Mouse (Mus musculus): ENCODE data around the gene Tmem117.

Gene Tmem117

DNA sequence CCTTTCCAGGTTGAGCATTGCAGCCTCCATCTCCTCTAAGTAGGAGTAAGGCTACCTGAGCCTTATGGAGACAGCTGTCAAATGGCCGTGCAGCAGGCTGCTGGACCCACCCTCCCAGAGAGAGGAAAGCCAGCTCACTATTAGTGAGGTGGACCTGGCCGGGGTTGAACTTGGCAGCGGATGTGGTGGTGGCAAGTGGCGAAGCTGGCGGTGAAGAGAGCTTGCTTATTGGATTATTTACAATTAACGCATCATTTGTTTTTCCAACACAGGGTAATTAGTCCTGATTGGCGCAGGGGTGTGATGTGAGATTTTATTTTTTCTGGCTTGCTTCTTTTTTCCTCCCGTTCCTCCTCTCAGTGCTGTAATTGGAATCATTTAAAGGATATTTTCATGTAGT lies 19.4 kb downstream of the Tmem117 start:
- no peak for DNase-seq (ENCODE audit: low read depth)

DNA sequence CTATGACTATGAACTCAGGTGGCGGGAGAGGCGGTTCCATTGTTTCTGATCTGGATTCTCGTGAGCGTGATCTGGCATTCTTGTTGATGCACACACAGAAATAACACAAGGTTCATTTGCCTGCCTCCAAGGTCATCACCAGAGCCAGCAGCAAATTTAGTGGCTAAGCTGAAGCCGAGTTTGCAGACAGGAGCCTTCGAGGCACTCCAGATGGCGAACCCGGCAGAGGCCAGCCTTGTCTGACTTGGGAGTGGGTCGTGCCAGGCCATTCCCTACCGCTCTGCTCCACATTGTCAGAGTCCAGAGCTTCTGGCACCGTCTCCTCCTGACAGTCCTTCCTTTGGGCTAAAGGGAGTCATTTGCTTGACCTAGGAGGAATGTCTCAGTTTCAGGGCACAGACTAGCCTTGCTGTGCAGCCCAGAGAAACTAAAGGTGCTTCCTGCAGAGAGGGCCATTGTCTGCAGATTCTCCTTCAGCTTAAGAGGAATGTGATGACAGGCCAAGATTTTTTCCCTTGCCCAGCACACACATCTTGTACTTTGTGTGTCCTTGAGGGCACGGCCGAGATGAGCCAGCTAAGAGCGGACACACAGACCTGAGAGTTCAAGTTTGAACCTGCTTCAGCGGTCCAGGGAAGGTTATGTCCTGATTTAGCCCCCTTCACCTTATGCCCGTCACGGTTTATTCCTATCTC lies 20.2 kb downstream of the Tmem117 start:
- DNase-seq (ENCODE audit: low read depth): no peak

DNA sequence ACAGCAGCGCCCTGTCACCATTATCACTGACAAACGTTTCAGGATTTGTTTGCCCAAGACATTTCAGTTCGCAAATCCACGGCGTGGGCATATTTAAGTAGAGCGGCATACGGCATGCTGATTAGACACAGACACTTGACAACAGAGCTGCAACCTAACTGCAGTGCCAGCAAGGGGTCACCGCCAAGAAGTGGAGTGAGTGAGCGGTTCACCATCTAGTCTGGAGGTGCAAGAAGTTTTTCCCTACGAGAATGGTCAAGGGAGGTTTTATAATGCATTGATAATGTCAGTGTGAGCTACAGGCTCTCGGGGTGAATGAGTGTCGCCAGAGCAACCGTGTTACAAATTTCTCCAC lies 20.7 kb downstream of the Tmem117 start:
- DNase-seq (ENCODE audit: low read depth): no peak

DNA sequence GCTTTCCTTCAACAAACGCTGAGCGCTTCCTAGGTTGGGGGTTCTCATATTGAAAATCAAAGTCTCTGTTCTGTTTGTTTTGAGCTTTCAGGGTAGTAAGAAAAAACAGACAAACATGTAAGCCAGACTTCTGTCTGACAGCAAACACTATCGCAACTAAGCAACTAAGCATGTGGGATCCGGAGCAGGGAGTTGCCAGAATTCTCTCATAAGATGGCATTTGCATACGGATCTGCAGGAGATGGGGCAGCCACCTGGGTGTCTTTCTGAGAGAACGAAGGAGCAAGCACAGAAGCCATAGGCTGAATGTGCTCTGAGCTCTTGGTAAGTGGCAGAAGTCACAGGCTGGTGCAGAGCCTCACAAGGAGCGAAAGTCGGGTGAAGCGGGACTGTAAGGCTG lies 22.3 kb downstream of the Tmem117 start:
- DNase-seq (ENCODE audit: low read depth): no peak

DNA sequence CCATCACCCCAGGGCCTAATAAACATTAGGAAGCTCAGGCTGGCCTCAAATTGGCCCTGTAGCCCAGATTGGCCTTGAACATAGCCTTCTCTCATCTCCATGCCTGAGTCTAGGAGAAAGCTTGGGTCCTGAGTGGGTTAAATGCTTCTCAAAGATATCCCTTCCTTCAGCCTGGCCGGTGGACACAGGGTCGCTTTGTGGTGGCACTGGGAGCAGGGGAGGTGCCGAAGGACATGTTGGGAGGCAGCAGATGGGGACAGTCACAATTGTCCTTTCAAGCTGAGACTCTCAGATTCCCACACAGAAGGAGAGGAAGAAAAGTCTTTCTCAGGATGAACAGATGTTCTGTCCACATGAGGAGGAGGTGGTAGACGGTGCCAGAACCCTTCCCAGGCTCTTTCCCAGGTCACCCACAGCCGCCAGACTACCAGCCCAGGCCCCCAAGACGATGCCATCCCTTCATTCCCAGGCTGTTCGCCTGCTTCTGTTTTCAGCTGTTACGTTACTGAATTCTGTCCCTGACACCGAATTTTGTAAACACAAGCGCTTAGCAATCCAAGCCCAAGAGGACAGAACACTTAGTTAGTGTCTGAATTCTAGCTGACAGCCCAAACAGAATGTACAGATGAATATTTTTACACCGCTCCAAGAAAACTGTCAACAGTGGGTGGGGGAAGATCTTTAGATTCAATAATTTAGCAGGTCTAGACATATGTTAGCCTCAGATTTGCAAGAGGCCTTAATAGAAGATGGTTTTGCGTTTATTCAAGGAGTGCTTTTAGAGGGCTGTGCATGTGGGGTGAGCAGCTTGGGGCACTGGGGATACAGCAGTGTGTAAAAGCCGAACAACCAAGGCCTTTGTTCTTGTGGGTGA lies 23.2 kb downstream of the Tmem117 start:
- no peak for DNase-seq (ENCODE audit: low read depth)

DNA sequence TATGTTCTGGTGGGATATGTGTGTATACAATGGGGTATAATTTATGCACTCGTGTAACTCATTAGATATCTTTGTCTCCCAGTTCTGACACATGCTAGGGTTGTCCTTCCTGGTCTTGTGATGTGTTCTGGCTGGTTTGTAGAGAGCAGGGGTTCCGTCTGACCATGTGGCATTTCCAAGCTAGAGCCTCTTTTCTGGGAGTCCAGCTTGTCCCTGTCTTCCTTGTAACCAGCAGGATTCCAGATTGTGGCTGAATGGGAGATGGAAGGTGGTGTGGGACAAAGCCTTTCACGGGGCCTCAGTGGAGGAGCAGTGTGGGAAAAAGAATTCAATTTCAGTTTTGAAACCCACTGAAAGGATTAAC lies 23.8 kb downstream of the Tmem117 start:
- DNase-seq (ENCODE audit: low read depth): no peak

DNA sequence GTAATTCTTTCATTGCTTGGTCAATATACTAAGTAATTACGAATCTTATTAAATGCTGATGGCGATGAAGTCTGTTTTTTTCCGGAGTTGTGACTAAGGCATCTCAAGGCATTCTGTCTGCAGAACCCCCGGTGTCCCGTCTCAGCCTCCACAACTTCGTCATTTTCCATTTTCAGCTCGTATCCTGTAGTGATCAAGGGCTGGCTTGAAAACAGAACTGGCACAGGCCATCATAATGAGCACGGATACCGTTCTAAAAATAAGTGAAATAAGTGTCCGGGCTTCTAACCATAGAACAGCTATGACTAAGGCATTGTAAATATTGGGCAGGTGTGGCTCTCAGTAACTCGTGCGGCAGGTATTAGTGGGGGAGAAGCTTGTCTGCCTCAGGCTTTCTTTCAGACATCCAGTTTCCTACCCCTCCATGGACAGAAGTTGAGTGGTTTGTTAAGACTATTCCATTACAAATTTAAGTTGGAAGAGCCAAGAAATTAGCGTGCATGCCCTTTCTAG lies 26.8 kb downstream of the Tmem117 start:
- DNase-seq (ENCODE audit: low read depth): no peak

DNA sequence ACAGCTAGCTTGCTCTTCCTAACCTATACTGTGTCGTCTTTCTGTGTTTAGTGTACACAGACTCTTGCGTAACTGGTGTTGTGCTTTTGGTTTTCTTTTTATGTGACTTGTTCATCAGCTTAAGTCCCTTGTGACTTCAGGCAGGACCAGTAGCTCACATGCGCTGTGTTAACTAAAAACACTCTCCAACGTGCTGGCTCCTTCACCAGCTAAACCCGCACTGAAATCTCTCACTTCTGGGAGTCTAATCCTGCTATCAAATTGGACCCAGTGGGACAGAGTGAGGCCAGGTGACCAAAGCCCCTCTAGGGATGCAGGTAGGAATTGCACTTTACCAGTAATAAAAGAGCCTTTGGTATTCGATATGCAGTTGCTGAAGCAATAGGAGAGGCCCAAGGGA lies 28.9 kb downstream of the Tmem117 start:
- DNase-seq (ENCODE audit: low read depth): no peak

DNA sequence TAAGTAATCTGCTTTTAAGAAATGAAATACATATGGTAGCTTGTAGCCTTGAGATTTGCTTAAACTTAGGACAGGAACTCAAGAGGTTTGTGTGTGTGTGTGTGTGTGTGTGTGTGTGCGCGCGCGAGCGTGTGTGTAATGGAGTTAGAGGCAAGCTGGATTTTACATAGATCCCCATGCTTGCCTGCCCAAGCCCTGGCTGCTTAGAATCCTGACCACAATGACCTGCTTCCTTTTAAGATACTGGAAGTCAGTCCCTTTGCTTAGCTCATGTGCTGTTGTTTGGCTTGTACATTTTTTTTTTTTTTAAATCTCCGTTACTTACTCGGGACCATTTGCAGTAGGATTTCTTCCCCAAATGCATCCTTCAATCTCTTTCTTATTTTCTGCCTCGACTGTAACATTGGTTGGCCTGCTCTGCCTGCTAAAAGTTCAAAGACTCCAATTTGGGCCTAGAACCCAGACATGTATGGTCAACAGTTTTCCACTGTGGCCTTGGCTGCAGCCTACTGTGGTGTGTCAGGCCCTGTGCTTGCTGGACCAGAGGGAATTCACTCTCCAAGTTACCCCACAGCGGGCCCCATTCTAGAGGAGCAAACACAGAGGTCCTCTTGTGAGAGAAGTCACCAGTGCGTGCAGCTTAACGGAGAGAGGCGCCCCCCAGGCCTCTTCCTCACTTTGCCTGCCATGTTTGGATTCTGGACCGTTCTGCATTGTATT lies 29.5 kb downstream of the Tmem117 start:
- peak; percentile 35 for DNase-seq (ENCODE audit: low read depth)

DNA sequence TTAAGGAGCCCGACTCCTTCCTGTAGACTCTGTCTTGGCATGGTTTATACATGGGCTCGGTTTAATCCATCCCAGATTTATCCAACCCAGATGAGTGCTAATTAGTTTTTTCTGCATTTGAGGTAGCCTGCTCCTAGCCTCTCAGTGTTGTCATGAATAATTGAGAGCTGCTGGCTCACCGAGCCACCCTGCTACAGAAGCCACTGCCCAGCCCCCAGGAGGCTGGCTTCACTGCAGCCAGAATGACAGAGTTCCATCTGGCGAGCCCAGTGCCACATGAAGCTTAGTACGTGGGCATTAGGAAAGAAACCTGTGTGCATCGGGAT lies 30.0 kb downstream of the Tmem117 start:
- DNase-seq (ENCODE audit: low read depth): no peak

DNA sequence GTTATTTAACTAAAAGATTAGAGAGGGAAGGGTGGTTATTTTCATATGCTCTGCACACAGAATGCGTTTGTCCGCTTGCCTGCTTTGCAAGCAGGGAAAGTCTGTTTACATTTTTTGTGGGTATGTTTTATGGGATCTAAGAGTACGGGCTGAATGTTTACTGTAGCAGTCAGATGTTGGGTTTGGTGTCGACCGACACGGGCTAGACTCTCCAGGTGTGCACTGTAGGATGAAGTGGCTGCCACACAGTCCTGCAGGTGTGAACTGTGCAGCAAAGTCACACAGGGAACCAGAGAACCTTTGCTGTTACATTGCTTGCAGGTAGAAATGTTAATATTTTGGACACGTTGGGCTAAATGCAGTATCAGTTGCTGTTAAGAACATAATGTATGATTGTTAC lies 31.9 kb downstream of the Tmem117 start:
- no peak for DNase-seq (ENCODE audit: low read depth)

DNA sequence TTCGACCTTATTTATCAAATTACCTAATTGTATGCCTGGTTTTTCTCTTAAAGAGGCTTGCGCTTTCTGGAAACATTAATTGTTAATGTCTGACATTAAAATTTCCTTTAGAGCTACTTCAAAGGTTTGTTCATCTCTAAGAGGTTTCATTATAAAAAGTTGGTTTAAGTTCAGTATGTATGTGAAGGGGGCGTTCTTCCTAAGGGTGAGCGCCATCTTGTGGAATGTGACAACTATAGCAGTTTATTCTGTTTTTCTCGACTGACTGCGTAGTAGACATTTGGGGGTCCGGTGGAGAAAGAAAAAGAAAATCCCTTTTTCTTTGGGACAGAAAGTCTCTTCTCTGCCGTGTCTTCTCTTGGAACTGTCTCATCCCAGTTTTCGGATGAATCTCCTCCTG lies 32.4 kb downstream of the Tmem117 start:
- DNase-seq (ENCODE audit: low read depth): peak; percentile 80

DNA sequence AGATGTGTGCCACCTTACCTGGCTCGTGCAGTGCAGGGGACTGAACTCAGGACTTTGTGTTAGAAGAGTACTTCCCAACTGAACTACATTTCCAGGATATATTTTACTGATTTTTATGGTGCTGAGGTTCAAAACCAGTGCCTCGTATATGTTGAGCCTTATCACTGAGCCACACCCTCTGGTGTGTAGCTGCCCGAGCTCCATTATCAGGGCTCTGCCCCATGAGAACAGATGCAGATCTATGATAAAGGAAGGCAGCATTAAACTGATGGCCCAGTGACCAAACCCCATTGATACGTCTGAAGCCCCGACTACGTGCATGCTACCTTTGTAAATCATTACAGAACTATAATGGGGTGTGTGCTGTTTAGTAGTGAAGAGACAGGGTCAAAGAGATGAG lies 35.6 kb downstream of the Tmem117 start:
- DNase-seq (ENCODE audit: low read depth): no peak

DNA sequence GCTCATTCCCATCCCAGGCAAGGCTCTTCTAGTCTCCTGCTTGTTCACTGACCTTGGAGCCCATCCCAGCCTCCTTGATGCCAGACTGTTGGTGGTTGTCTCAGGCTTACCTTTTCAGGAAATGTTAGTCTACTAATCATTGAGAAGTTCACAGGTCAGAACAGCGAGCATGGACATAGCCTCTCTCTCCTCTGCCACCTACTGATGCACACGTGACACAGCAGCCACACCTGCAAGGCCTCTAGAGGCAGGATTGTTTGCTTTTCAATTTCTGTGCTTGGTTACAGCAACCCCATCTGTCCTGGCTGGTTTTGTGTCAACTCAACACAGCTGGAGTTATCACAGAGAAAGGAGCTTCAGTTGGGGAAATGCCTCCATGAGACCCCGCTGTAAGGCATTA lies 52.1 kb downstream of the Tmem117 start:
- DNase-seq (ENCODE audit: low read depth): no peak

DNA sequence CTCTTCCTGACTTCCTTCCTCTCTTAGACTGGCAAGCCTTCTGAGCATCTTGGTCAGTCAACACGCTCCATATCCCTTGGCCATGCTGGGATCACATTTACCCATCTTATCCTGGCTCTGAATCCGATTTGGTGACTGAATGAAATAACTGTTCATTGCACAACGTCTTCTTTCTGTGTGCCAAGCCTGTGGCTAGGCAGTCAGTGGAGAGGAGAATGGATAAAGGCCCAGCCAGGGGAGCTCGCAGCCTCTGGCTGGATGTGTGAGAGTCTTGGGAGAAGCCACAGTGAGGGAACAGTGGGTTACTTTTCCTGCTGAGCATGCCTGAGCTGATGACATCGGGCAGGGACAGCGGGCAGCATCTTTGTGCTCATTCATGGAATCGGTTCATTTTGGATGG lies 55.2 kb downstream of the Tmem117 start:
- DNase-seq (ENCODE audit: low read depth): no peak

DNA sequence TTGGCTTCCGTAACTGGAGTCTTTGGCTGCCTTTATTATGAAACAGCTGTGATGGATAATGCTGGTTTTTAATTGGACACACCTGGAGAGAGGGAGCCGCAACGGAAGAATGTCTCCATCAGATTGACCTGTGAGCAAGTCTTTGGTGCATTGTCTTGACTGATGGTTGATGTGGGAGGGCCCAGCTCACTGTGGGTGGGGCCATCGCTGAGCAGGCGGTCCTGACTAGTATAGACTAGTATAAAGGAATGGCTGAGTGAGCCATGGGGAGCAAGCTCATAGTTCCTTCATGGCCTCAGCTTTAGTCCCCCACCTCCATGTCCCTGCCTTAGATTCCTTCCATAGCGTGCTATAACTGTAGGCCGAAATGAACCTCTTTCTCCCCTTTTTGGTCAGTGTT lies 58.1 kb downstream of the Tmem117 start:
- no peak for DNase-seq (ENCODE audit: low read depth)

DNA sequence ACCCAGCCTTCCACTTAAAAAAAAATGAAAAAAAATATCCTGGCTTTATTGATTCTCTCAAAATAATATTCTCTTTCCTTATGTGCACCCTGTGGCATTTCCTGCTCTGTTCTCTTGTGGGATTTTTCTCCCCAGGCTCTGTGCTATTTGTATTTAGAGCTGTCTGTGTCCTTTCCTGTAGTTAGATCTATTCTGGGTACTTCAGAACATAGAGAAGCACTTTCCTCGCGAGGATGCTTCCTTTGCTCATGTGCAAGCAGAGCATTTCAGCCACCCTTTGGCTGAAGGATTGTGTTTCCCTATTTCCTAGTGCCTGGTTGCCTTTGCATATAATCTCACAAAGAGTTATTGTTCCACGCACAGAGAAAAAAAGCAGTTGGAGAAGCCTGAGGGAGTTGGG lies 58.6 kb downstream of the Tmem117 start:
- no peak for DNase-seq (ENCODE audit: low read depth)

DNA sequence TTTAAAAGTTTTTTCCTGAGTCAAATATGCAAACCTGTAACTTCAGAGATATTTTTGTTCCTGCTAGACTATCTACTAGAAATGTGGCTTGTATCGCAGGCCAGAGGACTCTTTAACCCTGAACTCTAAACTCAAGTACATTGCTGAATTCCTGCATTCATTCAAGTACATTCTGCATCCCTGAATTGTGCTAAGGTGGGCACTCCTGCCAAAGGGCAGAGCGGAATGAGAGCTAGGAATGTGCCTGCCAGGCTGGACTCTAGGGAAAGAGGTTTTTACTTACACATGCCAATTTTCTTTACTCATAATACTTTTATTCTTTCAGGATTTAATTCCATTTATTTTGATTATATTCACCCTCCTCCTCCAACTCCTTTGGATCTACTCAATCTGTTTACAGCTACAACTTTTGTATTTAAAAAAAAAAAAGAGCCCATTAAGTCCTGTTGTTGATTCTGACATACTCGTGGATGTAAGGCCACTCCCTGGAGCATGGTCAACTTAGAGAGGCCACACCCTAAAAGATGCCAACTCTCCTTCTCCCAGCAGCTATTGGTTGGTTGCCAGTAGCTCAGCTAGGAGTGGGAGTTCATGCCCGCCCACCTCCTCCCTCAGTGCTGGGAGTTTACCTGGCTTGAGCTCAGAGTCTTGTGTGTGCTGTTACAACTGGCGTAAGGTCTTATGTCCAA lies 60.3 kb downstream of the Tmem117 start:
- DNase-seq (ENCODE audit: low read depth): no peak

DNA sequence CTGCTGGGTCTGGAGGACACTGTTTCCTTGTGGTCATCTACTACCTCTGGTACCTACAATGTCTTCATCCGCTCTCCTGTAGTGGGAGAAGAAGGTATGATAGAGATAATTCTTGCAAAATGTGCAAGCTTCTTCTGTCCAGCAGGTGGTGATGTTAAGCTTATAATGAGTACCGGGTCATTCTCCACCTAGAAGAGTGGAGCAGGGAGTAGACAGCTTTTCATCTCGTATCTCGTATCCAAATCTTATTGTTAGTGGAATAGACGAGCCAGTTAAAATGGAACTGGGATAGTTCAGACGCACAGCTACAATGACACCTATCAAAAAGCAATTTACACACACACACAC lies 60.8 kb downstream of the Tmem117 start:
- peak; percentile 48 for DNase-seq (ENCODE audit: low read depth)

DNA sequence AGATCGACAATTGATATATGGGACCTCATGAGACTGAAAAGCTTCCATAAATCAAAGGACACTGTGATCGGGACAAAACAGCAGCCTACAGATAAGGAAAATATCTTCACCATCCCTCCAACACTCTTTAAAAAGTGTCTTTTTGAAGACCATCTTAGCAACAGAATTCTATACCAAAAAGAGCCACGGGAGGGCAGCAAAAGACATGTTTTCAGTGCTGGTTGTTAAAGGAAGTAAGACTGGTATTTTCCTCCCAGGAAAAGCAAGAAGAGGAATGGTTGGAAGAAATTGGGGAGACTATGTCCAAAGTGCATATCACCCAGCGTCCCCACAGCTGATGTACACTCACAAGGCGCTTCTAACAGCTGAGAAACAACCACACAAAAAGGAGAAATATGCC lies 93.7 kb downstream of the Tmem117 start:
- DNase-seq (ENCODE audit: low read depth): peak; percentile 59

DNA sequence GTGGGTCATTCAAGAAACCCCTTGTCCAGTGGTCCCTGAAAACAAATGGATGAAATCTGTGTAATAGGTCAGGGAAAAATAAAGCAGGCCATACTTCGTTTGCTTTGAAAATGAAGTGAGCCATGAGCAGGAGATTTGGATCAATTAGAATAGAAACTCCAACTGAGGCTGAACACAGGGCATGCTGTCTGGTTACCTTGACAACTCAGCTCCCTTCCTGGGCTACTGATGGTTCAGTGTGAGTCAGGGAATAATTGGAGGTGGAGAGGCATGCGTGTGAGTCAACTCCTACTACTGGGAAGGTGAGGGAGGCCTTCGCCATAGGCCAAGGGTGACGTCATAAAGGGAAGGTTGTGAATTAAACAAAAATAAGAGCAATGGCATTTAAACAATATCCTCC lies 103.1 kb downstream of the Tmem117 start:
- DNase-seq (ENCODE audit: low read depth): no peak

DNA sequence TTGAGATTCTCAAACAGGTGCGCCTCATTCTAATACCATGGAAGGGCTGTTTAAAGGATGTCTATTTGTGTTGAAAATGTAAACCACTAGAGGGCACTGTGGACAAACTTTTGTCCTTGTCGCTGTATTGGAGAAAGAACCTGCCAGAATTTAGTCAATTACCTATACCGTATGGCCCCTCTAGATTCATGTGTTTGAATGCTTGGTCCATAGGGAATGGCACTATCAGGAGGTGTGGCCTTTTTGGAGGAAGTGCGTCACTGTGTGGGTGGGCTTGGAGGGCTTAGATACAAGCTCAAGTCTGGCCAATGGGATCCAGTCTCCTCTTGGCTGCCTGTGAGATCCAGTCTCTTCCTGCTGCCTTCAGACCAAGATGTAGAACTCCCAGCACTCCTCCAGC lies 140.2 kb downstream of the Tmem117 start:
- DNase-seq (ENCODE audit: low read depth): peak; percentile 61

Measured in 416B (cell line).